Mouse (Mus musculus) olfactory bulb, adult 2 months (tissue): ENCODE results near the gene Prdm11. TPM values are rescaled to one million over a fixed set of nuclear protein-coding genes. Genes with fewer than 3 reads are reported as not detected.

ENCODE experiments used
- H3K27ac ChIP-seq: fragments of 200-500 bp; 2 replicates; pipeline ENCODE4 v1.5.1; 2012; ENCODE audit warnings: low read depth, low read length; ENCODE audit not compliant: insufficient read depth
- H3K4me1 ChIP-seq: fragments of 200-500 bp; 2 replicates; pipeline ENCODE4 v1.6.1; 2012; ENCODE audit warnings: low read length; ENCODE audit not compliant: control insufficient read depth, insufficient read depth
- H3K4me3 ChIP-seq: fragments of 200-500 bp; 2 replicates; pipeline ENCODE4 v1.5.1; 2012; ENCODE audit warnings: mild to moderate bottlenecking, low read depth, low read length, moderate library complexity; ENCODE audit not compliant: insufficient read depth
- CTCF ChIP-seq: fragments of 200-500 bp; IDR thresholded peaks from 2 replicates; pipeline ENCODE4 v1.5.1; 2012; ENCODE audit warnings: low read depth, mild to moderate bottlenecking, low read length, moderate library complexity; ENCODE audit not compliant: insufficient read depth
- POLR2A ChIP-seq: fragments of 200-500 bp; IDR thresholded peaks from 2 replicates; pipeline ENCODE4 v1.6.1; 2012; ENCODE audit warnings: mild to moderate bottlenecking, low read depth, low read length, moderate library complexity; ENCODE audit not compliant: insufficient read depth
- WGBS: fragments of 180-500 bp; shearing (Covaris S2); methylation state at CpG from one replicate; pipeline ENCODE4 v1.1.7; 2018; 5-methylcytosine and 5-hydroxymethylcytosine counted together
- polyA plus RNA-seq: library from polyadenylated mRNA; stranded (reverse); fragments of >200 nt; gene quantifications from 2 replicates; pipeline ENCODE4 v1.2.4, GENCODE M21; 2012; ENCODE audit warnings: low replicate concordance; ENCODE audit not compliant: missing spikeins, insufficient read depth, insufficient read length

Prdm11 gene
- polyA plus RNA-seq, 1 experiment = not detected

DNA sequence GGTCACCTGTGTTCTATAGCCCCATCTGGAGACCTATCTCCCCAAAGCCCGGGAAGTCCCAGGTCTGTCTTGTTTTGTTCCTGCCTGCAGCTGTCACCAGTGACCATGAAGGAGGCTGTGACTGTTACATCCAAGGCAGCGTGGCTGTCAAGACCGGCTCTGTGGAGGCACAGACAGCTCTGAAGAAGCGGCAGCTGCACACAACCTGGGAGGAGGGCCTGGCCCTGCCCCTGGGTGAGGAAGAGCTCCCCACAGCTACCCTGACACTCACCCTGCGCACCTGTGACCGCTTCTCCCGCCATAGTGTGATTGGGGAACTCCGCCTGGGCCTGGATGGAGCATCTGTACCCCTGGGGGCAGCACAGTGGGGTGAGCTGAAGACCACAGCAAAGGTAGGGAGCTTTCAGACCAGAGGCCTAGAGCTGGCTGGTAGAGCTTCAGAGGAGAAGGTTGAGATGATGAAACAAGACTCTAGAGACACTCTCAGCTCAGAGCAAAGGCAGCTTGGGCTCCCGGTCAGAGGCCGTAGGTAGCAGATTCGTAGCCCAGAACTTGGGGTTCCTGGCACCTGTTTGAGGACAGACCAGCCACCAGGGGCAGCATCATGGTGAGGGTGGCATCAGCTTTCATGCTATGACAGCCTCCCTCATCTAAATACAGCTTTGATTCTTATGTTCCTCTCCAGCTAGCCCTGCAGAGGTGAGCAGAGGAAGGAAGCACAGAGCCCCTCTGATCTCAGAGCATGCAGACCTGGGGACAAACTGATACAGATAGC lies 100.0 kb downstream of the Prdm11 start:
- TF ChIP-seq CTCF (no peak), POLR2A (no peak)
- Histone ChIP-seq H3K4me1 (peaks cover 31% of the 10 kb centered on the region), H3K4me3 (no peak overlapping the region), H3K27ac (no peak overlapping the region)
- WGBS = 92% methylated on average over 11 of the region's 11 CpGs

DNA sequence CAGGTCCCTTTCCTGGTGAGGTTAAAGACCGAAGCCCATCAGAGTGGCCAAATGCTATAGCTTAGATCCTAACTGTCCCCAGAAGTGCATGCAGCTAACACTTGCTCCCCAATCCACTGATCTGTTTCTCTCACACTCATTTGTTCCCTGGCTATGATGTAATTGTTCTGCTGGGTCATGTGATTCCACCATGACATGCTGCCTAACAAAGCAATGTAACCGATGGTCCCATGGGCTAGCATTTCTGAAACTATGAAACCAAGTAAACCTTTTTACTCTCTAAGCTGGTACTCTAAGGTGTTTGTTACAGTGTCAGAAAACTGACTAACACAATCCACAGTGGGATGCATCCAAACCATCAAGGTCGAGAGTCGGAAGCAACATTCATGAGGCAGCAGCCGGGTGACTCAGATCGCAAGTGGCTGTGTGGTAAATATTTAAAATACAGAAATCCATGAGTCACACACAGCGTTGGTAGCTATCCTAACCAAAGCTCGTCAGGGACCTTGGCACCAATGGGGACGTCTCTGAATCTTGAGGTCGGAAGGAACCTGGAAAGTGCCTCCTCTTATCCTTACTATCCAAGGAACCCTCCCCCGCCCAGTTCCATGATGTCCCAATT lies 100.7 kb downstream of the Prdm11 start:
- 69% methylated on average over 11 of the region's 11 CpGs for WGBS
- Histone ChIP-seq H3K4me1 (peaks cover 36% of the 10 kb centered on the region), H3K27ac (no peak overlapping the region), H3K4me3 (no peak overlapping the region)
- TF ChIP-seq POLR2A (no peak), CTCF (no peak)

DNA sequence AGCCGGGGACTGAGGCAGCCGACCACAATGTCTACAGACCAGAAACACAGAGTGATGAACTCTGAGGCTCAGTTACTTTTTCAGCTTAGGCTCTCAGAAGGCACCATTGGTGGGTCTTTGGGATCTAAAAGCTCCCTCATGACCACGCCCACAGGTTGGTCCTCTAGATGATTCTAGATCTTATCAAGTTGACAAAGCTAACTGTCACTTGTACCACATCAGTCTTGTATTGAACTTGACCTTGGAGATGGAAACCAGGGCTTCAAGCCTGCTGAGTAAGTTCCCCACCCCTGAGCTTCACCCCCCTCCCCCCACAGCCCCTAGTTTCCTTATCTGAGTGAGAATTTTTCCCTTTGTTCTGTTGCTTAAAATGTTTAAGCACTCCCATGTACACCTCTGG lies 101.6 kb downstream of the Prdm11 start:
- TF ChIP-seq POLR2A = no peak
- WGBS = 93% methylated on average over 3 of the region's 3 CpGs
- Histone ChIP-seq H3K27ac (no peak overlapping the region), H3K4me3 (no peak overlapping the region), H3K4me1 (peaks cover 36% of the 10 kb centered on the region)

- peaks cover 30% of the 10 kb centered on the region for H3K4me1 ChIP-seq
- 92% methylated on average over 3 of the region's 3 CpGs for WGBS
- H3K4me3 ChIP-seq = no peak overlapping the region
- no peak for TF ChIP-seq POLR2A
- TF ChIP-seq CTCF = no peak
- H3K27ac ChIP-seq = no peak overlapping the region
These were observed 102.6 kb downstream of the Prdm11 start for GRCm38 (mm10) chr2:92943406-92943805.

DNA sequence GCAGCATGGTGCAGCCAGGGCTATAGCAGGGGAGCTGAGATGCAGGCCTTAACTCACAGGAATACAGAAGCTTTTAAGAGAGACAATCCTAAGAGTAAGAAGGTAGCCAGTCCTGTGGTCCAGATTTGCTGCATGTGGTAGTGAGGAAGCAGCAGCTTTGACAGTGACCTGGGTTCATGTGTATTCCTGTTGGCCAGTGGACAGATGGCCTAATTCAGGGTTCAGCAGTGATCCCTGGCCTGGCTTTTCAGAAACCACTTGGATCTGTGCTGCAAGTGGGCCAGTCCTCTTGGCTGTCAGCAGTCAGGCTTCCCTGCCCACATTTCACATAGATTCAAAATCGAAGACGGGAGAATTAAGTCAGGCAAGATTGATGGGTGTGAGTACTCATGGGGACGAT lies 104.5 kb downstream of the Prdm11 start:
- H3K27ac ChIP-seq = no peak overlapping the region
- TF ChIP-seq CTCF (no peak), POLR2A (no peak)
- WGBS = 60% methylated on average over 3 of the region's 3 CpGs
- no peak overlapping the region for H3K4me3 ChIP-seq
- peaks cover 22% of the 10 kb centered on the region for H3K4me1 ChIP-seq

DNA sequence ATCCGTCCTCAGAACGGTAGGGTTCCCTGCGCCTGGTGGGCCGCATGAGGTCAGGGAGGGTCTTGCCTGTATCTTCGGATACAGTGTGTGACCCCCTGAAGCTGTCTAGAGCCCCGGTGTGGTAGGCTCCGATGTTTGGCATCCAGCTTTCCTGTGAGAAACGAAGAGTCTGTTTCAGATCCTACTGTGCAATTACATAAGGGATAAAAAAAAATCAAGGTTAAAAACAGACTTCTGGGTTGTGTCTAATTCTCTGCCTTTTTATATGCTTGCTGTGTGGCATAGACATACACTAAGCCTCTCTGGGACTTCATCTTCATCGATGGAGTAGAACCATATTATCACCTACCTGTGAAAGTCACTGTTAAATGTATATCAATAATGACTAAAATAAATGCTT lies 105.0 kb downstream of the Prdm11 start:
- WGBS = 63% methylated on average over 9 of the region's 9 CpGs
- Histone ChIP-seq H3K27ac (no peak overlapping the region), H3K4me1 (peaks cover 19% of the 10 kb centered on the region), H3K4me3 (no peak overlapping the region)
- TF ChIP-seq CTCF (no peak), POLR2A (no peak)

- Histone ChIP-seq H3K4me1 (peaks cover 23% of the 10 kb centered on the region), H3K4me3 (no peak overlapping the region), H3K27ac (no peak overlapping the region)
- TF ChIP-seq POLR2A (no peak), CTCF (no peak)
- WGBS = 86% methylated on average over 7 of the region's 7 CpGs
These were observed 107.1 kb downstream of the Prdm11 start for GRCm38 (mm10) chr2:92938827-92939226.

DNA sequence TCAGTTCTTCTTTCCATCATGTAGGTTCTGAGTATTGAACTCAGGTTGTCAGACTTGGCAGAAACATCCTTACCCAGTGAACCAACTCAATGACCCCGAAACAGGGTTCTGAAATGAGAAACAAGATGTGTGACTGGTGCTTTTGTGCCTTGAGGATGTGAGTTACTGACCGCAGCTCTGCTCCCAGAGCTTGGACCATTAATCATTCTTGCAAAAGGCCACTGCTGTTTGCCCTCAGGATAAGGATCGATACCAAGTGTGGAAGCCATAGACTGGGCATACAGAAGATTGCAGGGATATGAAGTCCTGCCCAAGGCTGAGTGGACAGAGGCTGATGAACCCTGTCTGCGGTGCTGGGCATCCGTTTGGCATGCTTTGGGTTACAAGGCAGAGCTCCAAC lies 107.9 kb downstream of the Prdm11 start:
- no peak overlapping the region for H3K4me3 ChIP-seq
- H3K4me1 ChIP-seq = peaks cover 23% of the 10 kb centered on the region
- H3K27ac ChIP-seq = no peak overlapping the region
- 93% methylated on average over 5 of the region's 5 CpGs for WGBS
- no peak for TF ChIP-seq POLR2A
- no peak for TF ChIP-seq CTCF

- Histone ChIP-seq H3K27ac (no peak overlapping the region), H3K4me1 (peaks cover 9% of the 10 kb centered on the region), H3K4me3 (no peak overlapping the region)
- 88% methylated on average over 3 of the region's 3 CpGs for WGBS
- TF ChIP-seq CTCF = no peak
- TF ChIP-seq POLR2A = no peak
These were observed 110.5 kb downstream of the Prdm11 start for GRCm38 (mm10) chr2:92935483-92935882.
